Mouse (Mus musculus): ENCODE measurements around the gene Casc4.

Gene Casc4

DNA sequence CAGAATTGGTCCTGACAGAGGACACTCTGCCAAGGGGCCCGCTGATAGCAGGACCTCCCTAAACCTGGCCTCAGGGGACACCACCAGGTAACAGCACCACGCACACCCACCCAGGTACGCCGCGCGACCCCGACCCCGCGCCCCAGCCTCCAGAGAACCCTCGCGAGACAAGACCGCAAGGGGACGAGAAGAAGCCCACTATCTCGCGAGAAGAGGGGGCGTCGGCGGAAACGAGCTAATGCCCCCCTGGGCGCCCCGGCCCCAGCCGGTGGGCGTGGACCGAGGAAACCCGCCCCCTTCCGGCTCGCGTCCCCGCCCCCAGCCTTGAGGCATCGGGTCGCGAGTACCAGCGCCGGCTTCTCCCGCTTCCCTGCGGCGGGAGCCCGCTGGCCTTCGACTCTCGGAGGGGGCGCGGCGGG is at the start of gene Casc4:
Casc4 (plus strand) TSS at position 339 of the 419 bp plus-strand sequence.
- DNase-seq (ENCODE audit: low spot score in 2 of 2): peak; percentile 59 to 87

DNA sequence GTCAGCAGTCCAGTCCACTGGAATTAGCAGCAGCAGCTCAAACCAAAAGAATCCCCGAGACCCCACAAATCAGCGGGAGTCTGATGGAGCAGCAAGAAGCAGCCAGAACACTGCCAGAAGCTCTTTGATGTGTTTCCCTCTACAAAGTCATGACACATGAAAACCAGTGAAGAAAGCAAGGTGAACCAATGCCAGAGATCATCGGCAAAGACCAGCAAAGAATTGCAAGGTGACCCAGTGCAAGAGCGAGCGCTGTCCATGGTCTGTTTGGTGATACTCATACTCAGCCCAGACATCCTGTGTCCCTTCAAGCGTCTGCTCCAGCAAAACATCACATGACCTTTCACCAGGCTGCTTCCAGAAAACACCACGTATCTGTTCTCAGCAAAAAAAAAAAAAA is 45.0 kb upstream of the Casc4 start:
- DNase-seq (ENCODE audit: low spot score in 2 of 2): no peak

GRCm38 (mm10) chr2:121824653-121825052 is 42.1 kb upstream of the Casc4 start:
- no peak for DNase-seq (ENCODE audit: low spot score in 2 of 2)

- no peak for DNase-seq (ENCODE audit: low spot score in 2 of 2)
Observed at GRCm38 (mm10) chr2:121826189-121826588, 40.6 kb upstream of the Casc4 start.

- DNase-seq (ENCODE audit: low spot score in 2 of 2): no peak
Observed at GRCm38 (mm10) chr2:121828411-121828810, 38.4 kb upstream of the Casc4 start.

- DNase-seq (ENCODE audit: low spot score in 2 of 2): peak in 1 of 2 experiments; percentile 29
Observed at GRCm38 (mm10) chr2:121832484-121832894, 34.3 kb upstream of the Casc4 start.

GRCm38 (mm10) chr2:121834926-121835325 is 31.8 kb upstream of the Casc4 start:
- DNase-seq (ENCODE audit: low spot score in 2 of 2): no peak

DNA sequence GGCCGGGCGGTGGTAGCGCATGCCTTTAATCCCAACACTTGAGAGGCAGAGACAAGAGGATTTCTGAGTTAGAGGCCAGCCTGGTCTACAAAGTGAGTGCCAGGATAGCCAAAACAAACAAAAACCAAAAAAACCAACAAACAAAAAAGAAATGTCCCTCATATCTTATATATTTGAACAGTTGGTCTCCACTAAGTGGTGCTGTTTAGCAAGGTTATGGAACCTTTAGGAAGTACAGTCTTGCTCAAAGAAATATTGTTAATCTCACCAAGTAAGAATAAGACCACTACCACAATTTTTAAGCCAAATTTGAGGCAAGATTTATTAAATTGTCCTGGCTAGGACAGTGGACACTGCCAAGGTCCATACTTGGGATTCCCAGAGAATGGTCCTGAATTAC is 25.3 kb upstream of the Casc4 start:
- DNase-seq (ENCODE audit: low spot score in 2 of 2): no peak

GRCm38 (mm10) chr2:121842249-121842648 is 24.5 kb upstream of the Casc4 start:
- DNase-seq (ENCODE audit: low spot score in 2 of 2): no peak

DNA sequence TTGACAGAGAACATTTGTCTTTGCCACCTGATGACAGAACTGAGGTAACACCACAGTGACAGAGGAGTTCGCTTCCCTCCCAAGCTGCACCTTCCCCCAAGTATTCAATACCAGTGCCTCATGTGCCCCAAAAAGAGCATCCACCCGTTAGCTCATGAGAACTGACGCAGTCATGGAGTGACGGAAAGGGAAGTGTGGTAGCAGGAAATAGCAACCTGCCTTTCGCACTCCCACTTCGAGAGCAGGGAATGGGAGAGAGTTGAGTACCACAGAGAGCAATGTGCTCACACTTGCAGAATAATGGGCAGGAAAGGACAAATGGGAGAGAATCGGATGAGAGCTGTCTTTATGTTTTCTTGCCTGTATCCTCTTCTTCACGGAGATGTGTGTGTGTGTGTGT is 20.7 kb upstream of the Casc4 start:
- DNase-seq (ENCODE audit: low spot score in 2 of 2): no peak

DNA sequence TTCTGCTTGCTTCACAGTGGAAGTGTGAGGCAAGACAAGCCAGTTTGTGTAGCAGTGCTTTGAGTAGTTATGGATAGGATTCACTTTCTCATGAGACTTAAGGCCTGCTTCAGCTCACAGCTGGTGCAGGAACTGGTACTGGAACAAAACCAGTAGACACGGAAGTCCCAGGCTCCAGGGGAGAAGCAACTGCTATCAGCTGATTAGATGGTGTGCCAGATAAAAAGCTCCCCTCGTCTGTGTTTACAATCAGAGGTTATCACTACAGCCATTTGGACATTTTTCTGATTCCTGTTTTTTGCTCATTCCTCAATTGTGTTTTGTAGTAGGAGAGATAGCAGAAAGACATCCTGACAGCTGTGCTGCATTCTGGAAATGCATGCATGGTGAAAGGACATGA is 14.7 kb upstream of the Casc4 start:
- no peak for DNase-seq (ENCODE audit: low spot score in 2 of 2)

- no peak for DNase-seq (ENCODE audit: low spot score in 2 of 2)
Observed at GRCm38 (mm10) chr2:121853974-121854373, 12.8 kb upstream of the Casc4 start.

DNA sequence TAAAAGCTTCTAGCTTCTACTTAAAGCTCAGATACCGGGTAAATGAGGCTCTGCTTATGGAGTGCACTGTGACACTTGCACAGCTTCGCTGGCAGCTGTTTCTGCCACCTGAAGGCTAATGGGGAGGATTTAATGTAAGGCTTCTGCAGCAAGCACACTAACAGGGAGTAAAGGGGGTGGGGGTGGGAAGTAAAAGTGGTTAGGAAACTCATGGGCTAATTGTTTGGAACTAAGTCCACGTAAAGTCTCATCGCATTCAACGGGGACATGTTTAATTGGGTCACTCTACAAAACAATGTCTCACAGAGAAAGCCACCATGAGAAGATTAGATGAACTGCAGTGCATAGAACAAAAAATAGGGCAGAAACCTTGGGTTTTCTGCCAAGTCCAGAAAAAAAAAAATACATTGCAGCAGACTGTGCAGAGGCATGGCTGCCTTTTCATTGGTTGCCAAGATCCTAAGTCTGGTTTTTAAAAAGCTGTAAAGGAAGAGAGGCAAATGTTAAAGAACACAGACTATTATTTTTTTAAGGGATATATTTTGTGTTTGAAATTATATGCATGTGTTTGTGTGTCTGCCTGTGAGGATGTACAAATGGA is 7.3 kb upstream of the Casc4 start:
- DNase-seq (ENCODE audit: low spot score in 2 of 2): no peak

- no peak for DNase-seq (ENCODE audit: low spot score in 2 of 2)
Observed at GRCm38 (mm10) chr2:121866071-121866601, 634 bp upstream of the Casc4 start.

DNA sequence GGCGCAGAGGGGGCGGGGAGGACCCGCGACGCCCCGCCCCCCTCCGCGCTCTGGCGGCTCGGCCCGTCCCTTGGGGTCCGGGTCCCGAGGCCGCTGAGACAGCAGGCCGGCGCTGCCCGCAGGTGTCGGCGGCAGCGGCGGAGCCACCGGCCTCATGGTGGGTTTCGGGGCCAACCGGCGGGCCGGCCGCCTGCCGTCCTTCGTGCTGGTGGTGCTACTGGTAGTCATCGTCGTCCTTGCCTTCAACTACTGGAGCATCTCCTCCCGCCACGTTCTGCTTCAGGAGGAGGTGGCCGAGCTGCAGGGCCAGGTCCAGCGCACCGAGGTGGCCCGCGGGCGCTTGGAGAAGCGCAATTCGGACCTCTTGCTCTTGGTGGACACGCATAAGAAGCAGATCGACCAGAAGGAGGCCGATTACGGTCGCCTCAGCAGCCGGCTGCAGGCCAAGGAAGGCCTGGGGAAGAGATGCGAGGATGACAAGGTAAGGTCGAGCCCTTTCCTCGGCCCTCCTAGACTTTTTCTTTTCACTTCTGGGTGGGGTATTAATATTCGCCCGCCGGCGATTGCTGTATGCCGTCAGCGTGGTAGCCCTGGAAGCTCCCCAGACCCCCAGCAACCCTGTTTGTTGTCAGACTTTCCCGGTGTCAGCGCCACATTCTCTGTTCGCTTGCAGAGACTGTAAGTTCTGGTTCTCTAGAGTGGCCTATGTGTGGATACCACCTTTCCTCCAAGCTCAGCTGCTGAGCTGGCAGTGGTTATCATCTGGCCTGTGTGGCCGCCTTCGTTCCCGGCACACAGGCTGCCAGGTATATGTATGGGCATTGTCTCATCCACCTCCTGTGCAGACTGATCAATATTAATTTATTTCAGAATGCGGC is 520 bp downstream of the Casc4 start:
- DNase-seq (ENCODE audit: low spot score in 2 of 2): no peak

- no peak for DNase-seq (ENCODE audit: low spot score in 2 of 2)
Observed at GRCm38 (mm10) chr2:121879506-121879905, 12.7 kb downstream of the Casc4 start.

DNA sequence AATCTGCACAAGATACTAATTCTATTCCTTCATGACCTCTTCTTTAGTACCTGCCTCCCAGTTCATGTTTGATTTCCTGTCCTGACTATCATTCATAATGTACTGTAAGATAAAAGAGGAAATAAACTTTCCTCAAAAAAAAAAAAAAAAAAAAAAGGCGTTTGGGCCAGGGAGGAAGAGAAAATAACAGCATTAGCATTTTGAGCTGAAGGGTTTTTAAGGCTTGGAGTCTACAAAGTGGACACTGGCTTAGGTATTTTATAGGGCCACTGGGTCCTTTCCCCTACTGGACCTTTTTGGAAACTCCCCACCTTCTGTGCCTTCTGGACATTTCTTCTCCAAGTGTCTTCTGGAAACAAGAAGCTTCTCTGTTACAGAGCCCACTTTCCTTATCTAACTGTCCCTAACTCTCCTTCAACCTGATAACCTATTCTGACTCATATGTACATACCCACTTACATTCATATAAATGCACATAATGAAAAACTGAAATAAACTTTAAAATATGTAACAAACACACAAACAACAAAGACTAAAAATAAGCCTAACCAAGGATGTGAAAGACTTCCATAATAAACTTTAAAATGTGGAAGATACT is 18.8 kb downstream of the Casc4 start:
- DNase-seq (ENCODE audit: low spot score in 2 of 2): no peak

- no peak for DNase-seq (ENCODE audit: low spot score in 2 of 2)
Observed at GRCm38 (mm10) chr2:121886406-121886805, 19.6 kb downstream of the Casc4 start.

- DNase-seq (ENCODE audit: low spot score in 2 of 2): no peak
Observed at GRCm38 (mm10) chr2:121888720-121889497, 22.1 kb downstream of the Casc4 start.

DNA sequence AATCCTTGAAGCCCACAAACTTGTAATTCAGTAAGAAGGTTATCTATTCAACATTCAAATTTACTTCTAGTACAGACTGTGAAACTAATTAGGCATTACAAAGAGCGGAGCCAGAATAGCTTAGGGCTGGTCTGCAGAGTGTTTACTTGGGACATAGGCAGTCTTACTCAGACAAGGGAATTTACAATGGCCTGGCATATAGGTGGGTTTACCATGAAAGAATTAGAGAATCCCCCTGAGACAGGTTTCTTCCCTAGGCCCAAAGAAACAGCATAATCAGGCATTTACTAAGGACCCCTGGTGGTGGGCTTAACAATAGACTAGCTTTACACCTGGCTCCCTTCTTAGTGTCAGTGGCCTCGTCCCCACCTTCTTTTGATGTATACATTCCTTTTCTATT is 28.5 kb downstream of the Casc4 start:
- no peak for DNase-seq (ENCODE audit: low spot score in 2 of 2)

- no peak for DNase-seq (ENCODE audit: low spot score in 2 of 2)
Observed at GRCm38 (mm10) chr2:121896825-121897224, 30.1 kb downstream of the Casc4 start.

GRCm38 (mm10) chr2:121909975-121910374 is 43.2 kb downstream of the Casc4 start:
- no peak for DNase-seq (ENCODE audit: low spot score in 2 of 2)

All from spleen, postnatal 10 days (tissue).